Mouse (Mus musculus) spleen, postnatal 14 days (tissue): Measurements from ENCODE around the gene Gpr108.
A peak's percentile ranks its signal among the peaks of the same experiment; 100 is the strongest.
"Not testable (repeated sequence)": the region's sequence is repeated elsewhere in the genome, so short reads cannot be mapped to it uniquely, and the experiment has no call there.

Experiments used
- DNase-seq, 2 experiments: peaks; one replicate each; pipeline ENCODE4 v3.0.0; 2021 to 2022; ENCODE audit warnings: low spot score in 2 of 2

Gene Gpr108

DNA sequence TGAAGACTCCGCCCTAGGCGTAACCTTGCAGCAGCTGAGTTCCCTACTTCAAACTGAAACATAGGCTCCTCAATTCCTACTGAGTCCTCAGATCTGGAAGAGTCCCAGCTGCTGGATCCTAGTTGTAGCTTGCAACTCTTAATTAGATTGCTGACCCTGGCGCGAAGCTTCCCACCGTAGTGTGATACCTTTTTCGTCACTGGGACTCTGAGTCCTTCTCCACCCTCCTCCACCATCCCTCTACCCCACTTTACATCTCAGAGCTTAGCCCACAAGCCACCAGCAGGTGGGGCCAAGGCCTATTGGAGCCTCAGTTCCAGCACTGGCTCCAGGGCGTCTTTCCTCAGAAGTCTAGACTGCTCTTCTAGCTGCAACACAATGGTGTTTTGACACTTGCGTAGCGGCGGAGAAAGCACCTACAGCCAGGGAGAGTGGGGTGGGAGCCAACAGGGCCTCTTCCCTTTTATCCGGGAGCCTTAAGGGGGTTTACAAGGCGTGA, at the start of gene Gpr108:
TSS of gene Gpr108 (minus strand) at position 246 of the 499 bp plus-strand sequence.
- peak; percentile 70 to 74 for DNase-seq

DNA sequence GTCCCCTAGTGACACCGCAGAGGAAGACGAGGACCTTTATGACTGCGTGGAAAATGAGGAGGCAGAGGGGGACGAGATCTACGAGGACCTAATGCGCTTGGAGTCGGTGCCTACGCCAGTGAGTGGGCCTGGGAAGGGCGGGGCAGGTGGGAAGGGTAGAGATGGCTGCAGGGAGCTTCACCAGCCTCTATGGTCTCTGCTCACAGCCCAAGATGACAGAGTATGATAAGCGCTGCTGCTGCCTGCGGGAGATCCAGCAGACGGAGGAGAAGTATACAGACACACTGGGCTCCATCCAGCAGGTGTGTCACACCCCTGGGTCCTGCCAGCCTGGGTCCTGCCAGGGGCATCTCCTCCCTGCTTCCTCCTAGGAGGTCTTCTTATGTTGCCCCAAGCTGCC, 48.8 kb upstream of the Gpr108 start:
- no peak for DNase-seq

DNA sequence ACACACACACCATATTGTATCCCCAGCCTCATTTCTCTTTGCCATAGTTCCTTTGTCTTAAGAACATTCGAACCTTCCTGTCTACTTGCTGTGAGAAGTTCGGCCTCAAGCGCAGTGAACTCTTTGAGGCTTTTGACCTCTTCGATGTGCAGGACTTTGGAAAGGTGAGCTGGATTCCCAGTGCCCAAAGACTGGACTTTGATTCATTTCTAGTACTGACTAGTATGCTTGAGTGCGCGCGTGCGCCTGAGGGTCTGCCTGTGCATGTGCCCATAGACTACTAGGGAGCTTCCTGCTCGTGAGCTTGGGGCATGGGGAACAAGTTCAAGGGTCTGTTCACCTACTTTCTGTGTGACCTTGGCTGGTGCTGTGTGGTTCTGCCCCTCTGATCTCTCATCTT, 47.7 kb upstream of the Gpr108 start:
- DNase-seq = no peak

DNA sequence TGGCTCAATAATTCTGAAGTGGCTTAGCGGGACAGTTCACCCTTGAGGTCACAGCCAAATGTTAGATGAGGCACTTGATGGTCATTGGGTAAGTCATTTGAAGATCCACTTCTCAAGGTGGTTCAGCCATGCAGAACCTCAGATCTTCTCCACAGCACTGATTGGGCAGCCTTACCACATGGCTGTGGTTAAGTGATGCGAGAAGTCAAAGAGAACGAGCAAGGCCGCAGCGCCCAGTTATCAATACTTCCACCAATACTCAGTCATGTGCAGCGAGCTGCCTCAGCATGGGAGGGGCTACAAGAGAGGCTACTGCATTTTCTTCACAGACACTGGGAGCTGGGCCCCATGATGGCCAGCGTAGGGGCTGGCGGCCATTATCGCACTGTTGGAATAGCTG, 44.7 kb upstream of the Gpr108 start:
- DNase-seq = no peak

DNA sequence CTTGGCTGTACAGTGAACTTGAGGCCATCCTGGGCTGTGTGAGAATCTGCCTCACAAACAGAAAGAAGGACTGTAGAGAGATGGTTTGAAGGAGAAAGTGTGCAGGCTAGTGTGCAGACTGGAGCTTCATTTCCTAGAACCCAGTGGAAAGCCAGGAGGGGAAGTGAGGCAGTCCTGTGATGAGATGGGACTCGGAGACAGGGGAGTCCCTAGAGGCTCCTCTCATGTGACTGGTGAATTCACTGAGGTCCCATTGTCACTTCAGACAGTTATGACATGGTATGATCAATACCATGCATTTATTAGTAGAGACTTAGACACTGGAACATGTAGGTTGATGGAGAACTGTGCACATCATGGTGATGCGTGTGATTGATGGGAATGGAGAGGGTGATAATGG, 44.1 kb upstream of the Gpr108 start:
- no peak for DNase-seq

DNA sequence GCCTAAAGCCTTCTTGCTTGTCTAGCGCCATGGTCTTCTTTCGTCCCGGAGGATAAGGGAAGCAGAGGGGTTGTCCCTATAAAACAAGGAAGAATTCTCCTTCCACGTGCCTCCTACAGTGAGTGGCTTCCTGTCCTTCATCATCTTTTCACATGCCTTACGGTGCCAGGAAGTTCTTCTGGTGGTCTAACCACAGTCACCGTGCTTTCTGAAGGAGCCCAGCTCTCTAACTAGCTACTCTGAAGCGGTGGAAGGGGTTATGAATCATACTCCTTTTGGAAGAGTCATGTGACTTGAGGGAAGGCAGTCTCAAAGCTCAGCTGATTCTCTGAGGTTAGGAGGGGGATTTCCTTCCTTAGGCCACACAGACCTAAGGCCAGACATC, 42.4 kb upstream of the Gpr108 start:
- no peak for DNase-seq

DNA sequence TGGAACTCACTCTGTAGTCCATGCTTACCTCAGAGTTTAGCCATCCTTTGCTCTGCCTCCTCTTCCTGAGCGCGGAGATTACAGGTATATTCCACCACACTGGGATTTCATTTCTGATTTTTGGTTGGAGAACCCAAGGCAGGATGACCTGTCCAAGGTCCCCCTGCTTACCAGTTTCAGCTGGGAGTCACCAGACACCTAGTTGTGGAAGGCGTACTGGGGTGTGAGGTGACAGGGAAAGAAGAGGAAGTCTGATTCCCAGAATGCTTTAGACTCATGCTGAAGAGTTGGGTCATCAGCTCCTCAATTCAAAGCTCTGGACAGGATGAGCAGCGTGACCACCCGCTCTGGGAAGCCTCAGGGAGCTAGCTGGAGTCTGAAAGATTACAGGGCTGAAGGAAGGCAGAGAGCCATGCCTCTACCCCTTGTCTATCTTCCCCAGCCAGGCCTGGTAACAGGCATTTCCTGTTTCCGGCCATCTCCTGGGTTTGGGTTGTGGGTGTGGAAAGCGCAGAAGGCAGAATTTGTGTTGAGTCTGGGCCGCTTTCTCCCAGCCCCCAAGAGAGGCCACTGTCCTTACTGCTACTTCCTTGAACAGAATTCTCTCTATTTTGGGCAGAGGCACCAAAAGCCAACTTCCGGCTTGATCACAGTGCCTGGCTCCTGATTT, 41.9 kb upstream of the Gpr108 start:
- no peak for DNase-seq

DNA sequence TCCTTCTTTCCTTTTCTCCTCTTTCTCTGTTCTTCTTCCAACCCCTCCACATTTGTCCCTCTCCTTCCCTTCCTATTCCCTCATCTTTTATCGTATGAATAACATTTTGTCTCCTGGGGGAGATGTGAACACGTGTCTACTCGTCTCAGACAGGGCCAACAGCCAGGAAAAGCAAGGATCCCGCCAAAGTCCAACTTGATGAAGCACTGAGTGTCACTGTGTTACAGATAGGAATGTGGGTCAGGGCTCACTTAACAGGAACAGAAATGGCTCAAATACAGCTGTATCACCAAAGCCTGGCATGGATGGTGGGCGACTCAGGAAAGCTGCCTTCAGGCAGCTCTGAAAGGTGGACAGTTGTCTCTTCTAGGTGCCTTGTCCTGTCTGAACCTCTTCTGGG, 41.0 kb upstream of the Gpr108 start:
- DNase-seq = no peak

DNA sequence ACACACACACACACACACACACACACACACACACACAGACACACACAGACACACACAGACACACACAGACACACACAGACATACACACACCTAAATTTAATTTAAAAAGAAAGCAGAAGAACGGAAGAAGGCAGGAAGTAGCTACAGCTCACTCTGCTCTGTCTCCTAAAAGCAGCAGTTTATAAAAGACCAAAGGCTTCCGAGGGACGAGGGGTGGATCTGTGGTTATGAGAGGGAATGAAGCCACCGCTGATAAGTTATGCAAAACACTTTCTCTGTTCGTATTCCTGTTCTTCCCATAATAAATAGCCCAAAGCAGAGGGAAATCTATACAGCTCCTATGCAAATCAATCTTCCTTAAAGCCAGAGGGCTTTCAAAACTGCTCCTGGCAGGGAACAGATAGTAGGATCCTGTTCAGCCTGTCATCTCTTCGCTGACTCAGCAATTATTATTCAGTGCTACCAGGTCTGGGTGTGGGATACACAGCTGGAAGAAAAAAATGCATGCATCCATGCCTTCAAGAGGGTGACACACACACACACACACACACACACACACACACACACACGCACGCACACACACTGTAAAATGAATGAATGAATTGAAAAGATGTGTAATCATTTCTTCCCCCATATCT, 38.6 kb upstream of the Gpr108 start:
- no peak for DNase-seq

DNA sequence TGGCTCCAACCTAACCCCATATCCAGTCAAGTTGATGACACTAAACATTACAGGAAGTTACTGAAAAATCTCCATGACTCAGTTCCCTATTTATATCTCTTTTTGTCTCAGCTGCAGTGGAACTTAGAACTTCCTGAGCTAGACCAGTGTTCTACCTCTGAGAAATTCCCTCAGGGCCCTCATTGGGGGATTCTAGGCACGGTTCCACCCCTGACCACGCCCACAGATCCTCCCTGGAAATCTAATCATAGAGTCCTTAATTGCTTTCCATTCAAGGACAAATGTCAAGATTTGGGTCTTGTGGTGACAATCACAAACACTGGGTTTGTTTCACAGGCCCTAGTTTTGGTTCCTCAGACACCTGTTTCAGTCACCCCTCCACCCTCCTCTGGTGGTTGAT, 36.8 kb upstream of the Gpr108 start:
- no peak for DNase-seq

DNA sequence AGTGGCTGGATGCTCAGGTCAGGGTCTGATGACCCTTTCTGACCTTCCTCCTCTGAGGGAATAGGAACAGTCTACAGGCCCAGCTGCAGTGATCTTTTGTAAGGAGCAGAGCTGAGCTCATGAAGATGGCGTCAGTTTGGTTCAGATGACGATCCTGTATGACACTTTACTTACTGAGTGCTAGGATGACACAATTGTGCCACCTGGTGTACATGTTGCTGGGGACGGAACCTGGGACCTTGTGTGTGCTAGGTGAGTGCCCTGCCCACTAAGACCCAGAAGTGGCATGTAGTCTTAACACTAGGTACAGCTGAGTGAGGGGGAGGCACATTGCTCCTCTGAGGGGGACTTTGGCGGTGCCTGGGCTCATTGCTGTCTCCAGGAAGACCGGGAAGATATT, 35.7 kb upstream of the Gpr108 start:
- DNase-seq = no peak

DNA sequence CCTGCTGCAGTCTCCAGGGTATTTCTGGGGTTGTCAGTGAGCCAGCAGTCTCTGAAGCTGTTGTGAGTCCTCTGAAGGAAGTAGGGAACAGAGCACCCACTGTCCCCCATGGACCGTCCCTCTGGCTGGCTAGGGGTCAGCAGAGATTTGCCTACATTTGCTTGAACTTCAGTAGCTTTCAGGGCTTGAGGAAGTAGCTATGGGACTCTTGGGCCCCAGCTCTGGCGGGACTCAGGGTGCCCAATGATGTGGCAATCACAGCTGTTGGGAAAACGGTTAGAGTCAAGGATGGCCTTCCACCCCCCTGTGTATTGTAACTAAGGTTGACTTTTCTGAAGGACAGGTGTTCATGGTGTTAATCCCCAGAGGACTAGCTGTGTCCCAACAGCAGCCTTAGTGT, 32.2 kb upstream of the Gpr108 start:
- no peak for DNase-seq

DNA sequence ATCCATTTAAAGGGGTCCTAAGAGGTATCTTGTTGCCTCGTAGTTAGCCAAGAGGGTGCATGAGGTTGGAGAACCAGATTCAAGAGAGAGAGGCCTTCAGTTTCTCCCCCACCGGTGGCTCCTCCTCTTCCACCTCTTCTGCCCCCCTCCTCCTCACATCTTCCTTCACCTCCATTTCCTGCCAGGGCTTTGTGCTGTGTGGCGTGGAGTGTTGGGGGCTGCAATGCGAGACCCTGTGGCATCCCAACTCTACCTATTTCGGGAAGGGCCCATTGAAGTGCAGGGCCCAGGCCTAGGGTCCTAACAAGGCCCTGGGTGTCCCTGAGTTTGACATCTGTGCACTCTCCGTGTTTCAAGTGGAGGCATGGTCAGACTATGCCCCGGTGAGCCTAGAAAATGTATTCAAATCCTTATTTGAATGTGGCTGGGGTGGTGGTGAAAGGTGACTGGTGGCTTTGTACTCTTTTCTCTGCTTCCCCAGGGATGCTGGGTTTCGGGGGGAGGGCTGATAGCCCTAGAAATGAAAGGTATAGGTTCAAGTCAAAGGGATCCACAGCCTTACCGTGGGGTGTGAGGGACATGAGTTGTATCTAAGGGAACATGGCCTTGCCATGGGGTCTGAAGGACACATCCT, 31.5 kb upstream of the Gpr108 start:
- no peak for DNase-seq

DNA sequence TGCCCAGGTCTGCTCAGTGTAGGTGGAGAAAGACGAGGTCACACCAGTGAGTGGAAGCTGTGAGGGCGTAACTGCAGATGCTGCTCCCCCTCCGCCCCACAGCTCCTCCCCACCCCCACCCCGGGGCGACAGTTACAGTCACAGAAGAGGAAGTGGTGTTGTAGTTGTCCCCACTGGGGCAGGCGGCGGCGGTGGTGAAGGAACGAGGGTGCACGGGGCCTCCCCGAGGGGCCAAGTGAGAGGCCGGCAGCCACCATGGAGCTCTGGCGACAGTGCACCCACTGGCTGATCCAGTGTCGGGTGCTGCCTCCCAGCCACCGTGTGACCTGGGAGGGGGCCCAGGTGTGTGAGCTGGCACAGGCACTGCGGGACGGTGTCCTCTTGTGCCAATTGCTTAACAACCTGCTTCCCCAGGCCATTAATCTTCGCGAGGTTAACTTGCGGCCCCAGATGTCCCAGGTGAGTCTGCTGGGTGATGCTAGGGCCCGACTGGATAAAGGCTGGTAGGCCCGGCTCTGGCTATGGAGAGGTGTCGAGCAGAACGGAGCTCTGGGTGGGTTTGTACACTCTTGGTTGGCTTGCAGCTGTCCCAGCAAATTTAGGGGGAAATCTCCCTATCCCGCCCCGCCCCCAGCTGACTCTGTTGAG, 30.8 kb upstream of the Gpr108 start, which contains the start of gene Vav1:
TSS of gene Vav1 (plus strand) at position 158 of the 648 bp plus-strand sequence.
- DNase-seq = peak; percentile 71 to 79

DNA sequence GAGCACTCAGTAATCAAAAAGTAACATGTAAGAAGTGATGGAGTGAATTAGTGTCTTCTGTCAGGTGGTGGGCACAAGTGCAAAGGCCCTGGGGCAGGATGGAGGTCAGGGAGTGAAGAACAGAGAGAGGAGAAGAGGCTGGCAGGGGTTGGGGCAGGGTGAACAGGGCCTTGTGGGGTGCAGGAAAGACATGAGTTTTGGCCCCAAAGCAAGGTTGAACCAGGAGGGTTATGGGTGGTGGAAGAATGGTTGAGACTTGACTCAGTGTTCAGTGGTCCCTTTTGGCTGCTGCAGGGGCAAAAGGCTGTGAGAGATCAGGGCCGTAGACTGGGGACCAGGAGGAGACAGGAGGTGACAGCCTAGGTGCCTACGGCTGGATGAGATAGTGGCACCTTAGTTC, 30.3 kb upstream of the Gpr108 start:
- no peak for DNase-seq

DNA sequence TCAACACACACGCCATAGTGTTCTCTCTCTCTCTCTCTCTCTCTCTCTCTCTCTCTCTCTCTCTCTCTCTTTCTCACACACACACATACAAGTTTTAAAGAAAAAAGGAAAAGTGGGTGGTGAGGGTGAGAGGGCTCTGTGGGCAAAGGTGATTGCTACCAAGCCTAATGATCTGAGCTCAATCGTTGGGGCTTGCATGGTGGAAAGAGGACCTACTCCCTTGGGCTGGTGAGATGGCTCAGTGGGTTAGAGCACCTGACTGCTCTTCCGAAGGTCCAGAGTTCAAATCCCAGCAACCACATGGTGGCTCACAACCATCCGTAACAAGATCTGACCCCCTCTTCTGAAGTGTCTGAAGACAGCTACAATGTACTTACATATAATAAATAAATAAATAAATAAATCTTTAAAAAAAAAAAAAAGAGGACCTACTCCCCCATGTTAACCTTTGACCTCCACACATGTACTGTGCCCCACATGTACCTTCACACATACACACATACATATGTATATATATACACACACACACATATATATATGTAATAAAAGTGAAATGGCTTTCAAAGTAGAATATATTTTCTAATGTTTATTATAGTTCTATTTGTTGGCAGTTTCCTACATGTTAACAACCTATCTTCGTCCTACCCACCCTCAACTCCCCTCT, 29.5 kb upstream of the Gpr108 start:
- DNase-seq = not testable (repeated sequence)

DNA sequence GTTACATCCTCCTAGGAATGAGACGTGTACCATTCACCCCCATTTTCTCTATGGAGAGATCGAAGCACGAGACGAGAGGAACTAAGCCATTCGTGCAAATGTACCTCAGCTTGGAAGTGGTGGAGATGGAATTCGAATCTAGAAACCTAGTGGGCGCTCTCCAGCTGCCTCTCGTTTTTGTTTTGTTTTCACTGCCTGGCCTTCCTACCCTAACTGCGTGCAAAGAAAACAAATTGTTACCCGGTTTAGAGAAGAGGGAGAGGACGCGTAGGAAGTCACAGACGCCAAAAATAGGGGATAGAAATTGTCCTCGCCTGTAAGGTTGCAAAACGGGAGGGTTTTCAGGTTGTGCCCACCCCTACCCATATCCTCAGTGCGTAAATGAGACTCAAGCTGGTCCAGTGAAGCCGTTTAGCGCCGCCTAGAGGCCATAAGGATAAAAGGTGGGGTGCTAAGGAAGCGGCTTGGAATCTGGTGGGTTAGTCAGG, 28.4 kb upstream of the Gpr108 start:
- DNase-seq = peak in 1 of 2 experiments; percentile 56

DNA sequence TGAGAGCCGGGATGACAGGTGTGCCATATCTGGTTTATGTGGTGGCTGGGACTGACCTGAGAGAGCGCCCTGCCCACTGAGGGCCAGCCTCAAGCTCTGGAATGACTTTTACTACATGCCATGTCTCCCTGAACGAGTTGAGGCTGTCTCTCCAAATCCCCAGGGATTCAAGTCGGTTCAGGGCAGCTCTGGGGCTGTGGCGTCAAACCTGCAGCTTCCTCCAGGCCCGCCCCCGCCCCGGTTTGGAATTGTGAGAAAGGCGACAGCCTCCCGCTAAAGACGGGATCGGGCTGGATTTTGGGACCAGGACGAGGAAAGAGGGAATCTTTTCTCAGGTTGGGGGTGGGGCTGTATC, 27.7 kb upstream of the Gpr108 start:
- DNase-seq = no peak

DNA sequence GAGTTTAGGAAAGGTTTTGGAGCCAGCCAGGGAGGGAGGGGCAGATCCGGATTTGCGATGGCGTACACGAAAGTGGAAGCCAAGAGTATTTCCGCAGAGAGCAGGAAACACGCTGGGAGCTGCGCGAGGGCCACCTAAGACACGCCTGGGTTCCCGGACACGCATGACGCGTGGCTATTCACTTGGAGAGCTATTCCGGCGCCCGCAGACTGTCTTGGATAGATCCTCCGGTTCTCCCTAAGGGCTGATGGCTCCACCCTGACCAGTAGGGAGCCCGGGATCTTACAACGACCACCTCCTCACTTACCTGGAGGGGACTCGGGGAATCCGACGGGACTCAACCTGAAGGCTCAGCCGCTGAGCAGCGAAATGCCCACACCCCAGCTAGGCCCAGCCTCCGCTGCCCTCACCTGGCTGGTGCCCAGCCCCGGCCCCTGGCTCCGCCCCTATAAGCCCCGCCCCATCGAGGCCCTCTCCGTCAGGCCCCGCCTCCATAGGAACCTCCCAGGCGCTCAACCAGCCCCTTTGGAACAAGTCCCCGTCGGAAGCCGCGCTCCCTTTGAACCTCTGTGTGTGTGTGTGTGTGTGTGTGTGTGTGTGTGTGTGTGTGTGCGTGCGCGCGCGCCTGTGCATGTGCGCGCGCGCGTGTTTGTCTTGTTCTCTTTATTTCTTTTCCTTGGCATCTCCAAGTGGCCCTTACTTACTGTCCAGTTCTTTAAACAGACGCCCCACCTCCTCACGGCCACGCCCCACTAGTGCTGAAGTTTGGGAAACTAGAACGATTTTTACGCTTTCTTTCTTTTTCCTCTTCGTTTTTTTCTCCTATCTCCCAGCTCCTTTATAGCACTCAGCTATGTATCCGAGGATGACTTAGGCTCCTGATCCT, 27.1 kb upstream of the Gpr108 start:
- peak; percentile 73 to 74 for DNase-seq

DNA sequence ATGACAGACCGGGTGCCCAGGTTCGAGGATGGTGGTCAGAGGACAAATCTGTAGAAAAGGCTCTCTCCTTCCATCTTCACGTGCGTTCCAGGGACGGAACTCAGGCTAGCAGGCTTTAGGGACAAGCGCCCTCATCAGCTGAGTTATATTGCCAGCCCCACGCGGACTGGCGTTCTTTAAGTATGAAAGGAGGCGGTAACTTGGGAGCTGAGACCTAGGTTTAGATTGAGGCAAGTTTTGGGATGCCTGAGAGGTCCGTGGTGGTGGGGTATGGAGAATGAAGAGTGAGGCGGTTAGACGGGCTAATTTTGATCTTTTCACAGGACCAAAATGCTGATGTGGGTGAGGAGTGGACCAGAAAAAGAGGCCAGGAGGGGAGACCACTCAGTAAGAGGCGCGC, 26.4 kb upstream of the Gpr108 start:
- no peak for DNase-seq

DNA sequence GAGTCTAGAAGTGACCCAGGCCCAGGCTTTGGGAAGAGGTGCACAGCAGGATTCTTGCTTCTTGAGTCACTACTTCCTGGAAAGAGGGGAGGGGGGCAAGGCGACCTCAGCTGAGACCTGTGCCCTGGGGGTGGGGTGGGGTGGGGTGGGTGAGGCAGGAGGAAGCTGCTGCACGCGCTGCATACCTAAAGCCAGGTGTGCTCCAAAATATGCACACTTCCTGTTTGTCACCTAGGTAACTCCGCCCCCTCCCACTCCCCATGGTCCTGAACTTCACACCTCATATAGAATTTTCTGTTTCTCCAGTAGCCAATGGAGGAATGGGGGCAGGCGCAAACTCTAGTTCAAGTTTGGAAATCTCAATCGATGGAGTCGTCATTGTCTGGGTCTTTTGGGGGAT, 25.6 kb upstream of the Gpr108 start:
- no peak for DNase-seq
